Mouse (Mus musculus): ENCODE measurements around the gene Ccdc14. TPM values are rescaled to one million over a fixed set of nuclear protein-coding genes. Genes with fewer than 3 reads are reported as not detected.
"Not testable (repeated sequence)": the region's sequence is repeated elsewhere in the genome, so short reads cannot be mapped to it uniquely, and the experiment has no call there.

Gene Ccdc14
- polyA plus RNA-seq, 1 experiment from 2014 or later = 9.3 TPM

DNA sequence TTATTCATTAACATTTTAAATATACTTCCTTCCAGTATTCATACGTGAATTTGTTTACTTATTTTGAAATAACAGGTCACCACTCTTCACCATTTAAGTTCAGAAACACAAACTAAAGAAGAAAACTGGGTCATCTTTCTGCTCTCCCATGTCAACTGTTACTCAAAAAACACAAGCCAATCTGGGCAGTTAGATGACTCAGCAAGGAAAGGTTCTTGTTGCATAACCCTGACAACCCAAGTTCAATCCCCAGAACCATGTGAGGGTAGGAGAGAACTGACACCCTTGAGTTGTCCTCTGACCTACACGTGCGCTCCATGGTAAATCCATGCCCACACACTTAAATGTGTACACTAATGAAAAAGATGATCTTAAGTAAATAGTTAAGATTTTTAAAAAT lies 34.7 kb downstream of the Ccdc14 start:
- Histone ChIP-seq H3K27me3 (no peaks in the 10 kb centered on the region), H3K27ac (no peak overlapping the region), H3K9ac (no peak overlapping the region), H3K36me3 (peaks cover 34% of the 10 kb centered on the region), H3K9me3 (no peaks in the 10 kb centered on the region), H3K4me2 (no peak overlapping the region), H3K4me1 (no peaks in the 10 kb centered on the region), H3K4me3 (no peak overlapping the region)
- whole genome bisulfite sequencing = 80% methylated on average over 3 of the region's 3 CpGs
- ATAC-seq (ENCODE audit: borderline replicate concordance, extremely low read depth, low FRiP score, low TSS enrichment) = no peak

DNA sequence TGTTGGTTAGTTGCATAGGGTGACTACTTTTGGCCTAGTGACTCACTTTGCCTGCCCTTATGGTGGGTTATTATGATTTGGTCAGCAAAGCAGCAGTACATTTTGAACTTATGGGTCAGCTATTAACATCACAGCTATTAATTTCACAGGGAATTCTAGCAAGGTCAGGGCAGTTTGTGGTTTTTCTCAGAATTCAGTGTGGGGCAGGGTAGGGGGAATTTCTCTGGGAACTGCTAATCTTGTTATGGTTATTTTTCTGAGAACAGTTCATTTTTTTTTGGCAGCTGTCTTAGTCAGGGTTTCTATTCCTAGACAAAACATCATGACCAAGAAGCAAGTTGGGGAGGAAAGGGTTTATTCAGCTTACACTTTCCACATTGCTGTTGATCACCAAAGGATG lies 38.2 kb downstream of the Ccdc14 start:
- not testable (repeated sequence) for H3K4me3 ChIP-seq; H3K9ac ChIP-seq; H3K4me2 ChIP-seq; H3K27ac ChIP-seq; H3K9me3 ChIP-seq; ATAC-seq (ENCODE audit: borderline replicate concordance, extremely low read depth, low FRiP score, low TSS enrichment); H3K4me1 ChIP-seq; H3K27me3 ChIP-seq
- H3K36me3 ChIP-seq = peaks cover 17% of the 10 kb centered on the region; the same call in 1 of the 2 replicates

DNA sequence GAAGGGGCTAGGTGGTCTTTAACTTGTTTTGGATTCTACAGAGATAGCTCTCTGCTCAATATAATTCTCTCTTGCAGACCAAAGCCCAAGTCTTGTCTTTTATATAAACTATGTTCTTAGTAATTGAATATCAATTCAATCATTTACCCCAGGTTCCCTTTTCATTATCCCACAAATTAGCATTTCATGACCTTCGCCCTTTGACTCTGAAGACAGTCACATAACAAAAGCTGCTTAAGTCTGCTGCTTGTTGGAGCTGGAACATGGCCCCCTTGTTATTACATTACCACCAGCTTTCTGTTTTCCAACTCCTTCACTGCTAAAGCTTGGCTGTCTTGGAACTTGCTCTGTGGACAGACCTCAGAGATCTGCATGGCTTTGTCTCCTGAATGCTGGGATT lies 39.0 kb downstream of the Ccdc14 start:
- ATAC-seq (ENCODE audit: borderline replicate concordance, extremely low read depth, low FRiP score, low TSS enrichment) = no peak
- H3K27me3 ChIP-seq = no peaks in the 10 kb centered on the region
- no peaks in the 10 kb centered on the region for H3K4me1 ChIP-seq
- WGBS = 91% methylated on average over 1 of the region's 1 CpGs
- no peak overlapping the region for H3K27ac ChIP-seq
- no peaks in the 10 kb centered on the region for H3K9me3 ChIP-seq
- no peak overlapping the region for H3K4me3 ChIP-seq
- no peak overlapping the region for H3K9ac ChIP-seq
- peaks cover 12% of the 10 kb centered on the region; the same call in 1 of the 2 replicates for H3K36me3 ChIP-seq
- H3K4me2 ChIP-seq = no peak overlapping the region

DNA sequence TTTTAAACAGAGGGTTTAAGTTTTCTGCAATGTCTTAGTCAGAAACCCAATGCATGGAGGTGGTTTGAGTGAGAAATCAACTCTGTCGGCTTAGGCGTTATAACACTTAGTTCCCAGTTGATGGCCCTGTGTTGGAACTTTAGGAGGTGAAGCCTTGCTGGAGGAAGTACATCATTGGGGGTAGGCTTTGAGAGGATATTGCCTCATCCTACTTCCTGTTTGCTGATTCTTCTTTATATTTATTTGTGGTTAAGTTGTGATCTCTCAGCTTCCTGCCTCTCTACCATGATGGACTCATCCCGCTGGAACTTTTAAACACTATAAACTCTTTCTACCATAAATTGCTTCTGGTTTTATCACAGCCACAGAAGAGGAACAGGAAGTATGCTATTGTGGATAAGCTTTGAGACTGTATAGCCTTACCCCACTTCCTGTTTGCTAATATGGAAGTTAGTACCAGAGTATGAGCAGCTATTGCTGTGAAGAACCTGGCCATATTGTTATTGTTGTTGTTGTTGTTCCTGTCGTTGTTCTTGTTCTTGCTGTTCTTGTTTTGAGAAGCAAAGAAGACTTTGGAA lies 48.3 kb downstream of the Ccdc14 start:
- WGBS = 83% methylated on average over 4 of the region's 4 CpGs
- no peak overlapping the region for H3K27ac ChIP-seq
- H3K4me1 ChIP-seq = no peaks in the 10 kb centered on the region
- H3K9ac ChIP-seq = no peak overlapping the region
- H3K4me2 ChIP-seq = no peak overlapping the region
- H3K36me3 ChIP-seq = no peaks in the 10 kb centered on the region
- H3K9me3 ChIP-seq = no peaks in the 10 kb centered on the region
- H3K4me3 ChIP-seq = no peak overlapping the region
- no peaks in the 10 kb centered on the region for H3K27me3 ChIP-seq
- ATAC-seq (ENCODE audit: borderline replicate concordance, extremely low read depth, low FRiP score, low TSS enrichment) = no peak

DNA sequence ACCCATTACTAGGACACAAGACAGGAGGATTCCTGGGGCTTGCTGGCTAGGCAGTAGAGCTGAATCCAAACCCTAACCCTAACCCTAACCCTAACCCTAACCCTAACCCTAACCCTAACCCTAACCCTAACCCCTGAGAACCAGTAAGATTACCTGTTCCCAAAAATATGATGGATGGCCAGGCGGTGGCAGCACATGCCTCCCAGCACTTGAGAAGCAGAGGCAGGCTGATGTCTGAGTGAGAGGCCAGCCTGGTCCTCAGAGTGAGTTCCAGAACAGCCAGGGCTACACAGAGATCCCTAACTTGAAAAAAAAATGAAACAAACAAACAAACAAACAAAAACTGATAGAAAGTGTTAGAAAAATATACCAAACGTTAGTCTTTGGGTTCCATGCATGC lies 52.5 kb downstream of the Ccdc14 start:
- no peak overlapping the region for H3K4me2 ChIP-seq
- H3K27me3 ChIP-seq = 0 out of 2 replicates have a peak, but pooled peaks cover 6% of the 10 kb centered on the region
- WGBS = 39% methylated on average over 2 of the region's 2 CpGs
- no peak overlapping the region for H3K9ac ChIP-seq
- no peak overlapping the region for H3K4me3 ChIP-seq
- H3K36me3 ChIP-seq = no peaks in the 10 kb centered on the region
- H3K27ac ChIP-seq = no peak overlapping the region
- no peaks in the 10 kb centered on the region for H3K9me3 ChIP-seq
- peaks cover 19% of the 10 kb centered on the region for H3K4me1 ChIP-seq
- ATAC-seq (ENCODE audit: borderline replicate concordance, extremely low read depth, low FRiP score, low TSS enrichment) = no peak

DNA sequence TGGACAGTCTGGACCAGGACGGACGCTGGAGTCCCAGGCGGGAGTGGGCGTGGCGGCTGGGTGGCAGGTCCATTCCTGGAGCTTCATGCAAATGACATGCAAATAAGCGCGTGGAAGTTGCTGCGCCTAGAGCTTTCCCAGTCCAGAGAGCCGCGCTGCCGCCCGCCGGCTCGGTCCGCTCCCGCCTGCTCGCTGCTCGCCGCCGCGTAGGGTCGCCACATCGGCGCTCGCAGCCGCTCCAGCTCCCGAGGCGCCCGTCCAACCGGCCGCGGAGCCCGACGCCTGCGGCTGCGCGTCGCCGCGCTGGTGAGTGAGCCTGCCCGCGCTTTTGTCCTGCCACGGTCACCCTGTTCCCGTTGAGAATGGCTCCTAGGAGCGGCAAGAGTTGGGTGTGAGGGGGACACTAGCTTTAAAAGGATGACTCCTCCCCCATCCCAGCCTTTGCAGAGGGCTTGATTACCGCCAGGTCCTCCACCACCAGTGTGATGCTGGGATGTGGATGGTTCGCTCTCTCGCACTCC lies 54.7 kb downstream of the Ccdc14 start, which contains the start of gene Mylk:
TSS of gene Mylk (plus strand) at position 146 of the 521 bp plus-strand sequence.
- Histone ChIP-seq H3K9ac (peak within 1 kb of the TSS; percentile 40), H3K27ac (no peak within 1 kb of the TSS), H3K4me1 (peaks cover 25% of the 10 kb centered on the region), H3K36me3 (no peaks in the 10 kb centered on the region), H3K4me2 (peak within 1 kb of the TSS; percentile 69), H3K27me3 (0 out of 2 replicates have a peak, but pooled peaks cover 6% of the 10 kb centered on the region), H3K9me3 (no peaks in the 10 kb centered on the region), H3K4me3 (peak within 1 kb of the TSS; percentile 49)
- 1% methylated on average over 48 of the region's 48 CpGs for WGBS
- ATAC-seq (ENCODE audit: borderline replicate concordance, extremely low read depth, low FRiP score, low TSS enrichment) = peak; percentile 91

DNA sequence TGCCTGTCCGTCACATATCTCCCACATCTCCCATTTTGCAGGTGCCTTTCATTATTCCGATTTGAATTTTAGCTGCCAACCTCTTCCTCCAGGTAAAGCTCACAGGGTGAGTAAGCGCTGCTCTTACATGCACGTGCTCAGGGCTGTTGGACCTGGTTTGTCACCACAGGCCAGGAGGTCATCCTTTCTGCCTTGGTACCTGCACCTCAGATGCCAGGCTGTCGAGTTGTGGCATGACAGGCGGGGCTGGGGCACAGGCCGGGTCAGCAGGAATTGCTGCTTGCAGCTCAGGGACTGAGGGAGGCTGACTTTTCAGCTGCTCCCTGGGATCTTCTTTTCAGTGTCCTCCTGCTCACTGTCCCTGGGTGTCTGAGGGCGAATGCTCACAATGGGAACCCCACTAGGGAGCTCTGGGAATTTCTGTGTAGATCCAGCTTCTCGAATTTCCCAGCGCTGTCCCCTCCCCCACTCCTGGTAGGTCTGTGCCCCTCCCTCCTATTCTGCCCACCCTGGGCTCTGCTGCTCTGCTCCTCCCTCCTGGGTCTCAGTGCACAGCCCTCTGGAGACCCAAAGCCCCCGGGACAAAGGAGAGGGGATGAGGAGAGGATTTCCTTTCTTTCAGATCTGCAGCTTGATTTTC lies 57.8 kb downstream of the Ccdc14 start:
- no peak for ATAC-seq (ENCODE audit: borderline replicate concordance, extremely low read depth, low FRiP score, low TSS enrichment)
- Histone ChIP-seq H3K4me3 (no peak overlapping the region), H3K9ac (no peak overlapping the region), H3K4me2 (no peak overlapping the region), H3K9me3 (no peaks in the 10 kb centered on the region), H3K27me3 (0 out of 2 replicates have a peak, but pooled peaks cover 6% of the 10 kb centered on the region), H3K27ac (no peak overlapping the region), H3K36me3 (no peaks in the 10 kb centered on the region), H3K4me1 (peaks cover 25% of the 10 kb centered on the region)
- WGBS = 36% methylated on average over 11 of the region's 11 CpGs

DNA sequence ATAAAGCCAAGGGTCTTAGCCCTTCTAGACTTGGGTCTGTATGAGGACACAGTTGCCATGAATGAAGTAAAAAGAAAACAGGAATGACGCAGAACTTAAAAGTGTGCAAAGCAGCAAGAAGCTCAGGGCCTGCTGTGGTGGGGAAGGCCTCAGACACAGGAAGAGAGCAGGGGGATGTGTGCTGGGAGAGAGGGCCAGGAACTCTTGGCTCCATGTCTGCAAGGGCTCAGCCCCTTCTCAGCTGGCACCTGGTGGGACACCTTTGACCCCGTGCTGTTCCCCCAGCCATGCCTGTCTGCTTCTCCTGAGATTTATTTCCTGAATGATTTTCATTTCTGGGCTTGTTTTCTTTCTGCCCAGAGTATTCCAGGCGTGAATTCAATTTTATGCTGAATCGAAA lies 59.1 kb downstream of the Ccdc14 start:
- 74% methylated on average over 4 of the region's 4 CpGs for WGBS
- H3K27me3 ChIP-seq = no peaks in the 10 kb centered on the region
- ATAC-seq (ENCODE audit: borderline replicate concordance, extremely low read depth, low FRiP score, low TSS enrichment) = no peak
- H3K9me3 ChIP-seq = no peaks in the 10 kb centered on the region
- H3K36me3 ChIP-seq = no peaks in the 10 kb centered on the region
- peaks cover 25% of the 10 kb centered on the region for H3K4me1 ChIP-seq
- no peak overlapping the region for H3K27ac ChIP-seq
- H3K4me3 ChIP-seq = no peak overlapping the region
- no peak overlapping the region for H3K9ac ChIP-seq
- H3K4me2 ChIP-seq = no peak overlapping the region

DNA sequence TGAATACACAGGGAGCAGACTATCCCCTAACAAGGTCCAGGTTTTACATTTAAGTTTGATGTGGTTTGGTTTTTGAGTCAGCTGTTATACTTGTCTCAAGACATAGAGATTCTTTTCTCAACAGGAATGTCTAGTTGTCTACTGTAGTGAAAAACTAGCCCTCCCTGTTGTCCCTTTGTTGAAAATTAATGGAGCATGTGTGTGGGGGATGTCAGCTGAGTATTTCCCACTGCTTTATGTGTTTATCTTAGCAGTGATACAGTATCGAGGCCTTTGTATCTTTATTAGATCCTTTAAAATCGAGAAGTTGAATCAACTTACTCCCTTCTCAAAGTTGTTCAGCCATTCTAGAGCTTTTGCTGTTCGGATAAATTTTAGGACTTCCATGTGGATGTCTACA lies 61.6 kb downstream of the Ccdc14 start:
- H3K9me3 ChIP-seq = no peaks in the 10 kb centered on the region
- H3K4me1 ChIP-seq = 0 out of 2 replicates have a peak, but pooled peaks cover 9% of the 10 kb centered on the region
- 63% methylated on average over 3 of the region's 3 CpGs for WGBS
- no peak overlapping the region for H3K4me2 ChIP-seq
- H3K9ac ChIP-seq = no peak overlapping the region
- H3K27me3 ChIP-seq = no peaks in the 10 kb centered on the region
- ATAC-seq (ENCODE audit: borderline replicate concordance, extremely low read depth, low FRiP score, low TSS enrichment) = no peak
- no peak overlapping the region for H3K27ac ChIP-seq
- H3K36me3 ChIP-seq = no peaks in the 10 kb centered on the region
- no peak overlapping the region for H3K4me3 ChIP-seq

DNA sequence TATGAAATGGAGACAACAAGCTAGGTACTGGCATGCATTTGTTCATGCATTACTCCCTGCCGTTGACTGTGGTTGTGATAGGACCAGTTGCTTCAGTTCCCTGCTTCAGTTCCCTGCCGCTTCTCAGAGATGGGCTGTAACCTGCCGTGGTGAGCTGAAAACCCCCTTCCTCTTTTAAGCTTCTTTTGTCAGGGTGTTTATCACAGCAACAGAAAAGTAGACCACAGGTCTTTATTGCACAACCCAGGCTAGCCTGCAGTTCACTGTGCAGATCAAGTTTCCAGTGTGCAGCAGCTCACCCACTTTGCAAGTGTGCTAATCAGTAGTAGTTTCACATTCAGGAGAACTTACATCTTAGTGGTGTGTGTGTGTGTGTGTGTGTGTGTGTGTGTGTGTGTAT lies 62.6 kb downstream of the Ccdc14 start:
- no peak overlapping the region for H3K27ac ChIP-seq
- H3K4me1 ChIP-seq = 0 out of 2 replicates have a peak, but pooled peaks cover 5% of the 10 kb centered on the region
- no peaks in the 10 kb centered on the region for H3K27me3 ChIP-seq
- H3K4me2 ChIP-seq = no peak overlapping the region
- 87% methylated on average over 3 of the region's 3 CpGs for WGBS
- no peak overlapping the region for H3K4me3 ChIP-seq
- no peaks in the 10 kb centered on the region for H3K36me3 ChIP-seq
- H3K9ac ChIP-seq = no peak overlapping the region
- H3K9me3 ChIP-seq = no peaks in the 10 kb centered on the region
- no peak for ATAC-seq (ENCODE audit: borderline replicate concordance, extremely low read depth, low FRiP score, low TSS enrichment)

DNA sequence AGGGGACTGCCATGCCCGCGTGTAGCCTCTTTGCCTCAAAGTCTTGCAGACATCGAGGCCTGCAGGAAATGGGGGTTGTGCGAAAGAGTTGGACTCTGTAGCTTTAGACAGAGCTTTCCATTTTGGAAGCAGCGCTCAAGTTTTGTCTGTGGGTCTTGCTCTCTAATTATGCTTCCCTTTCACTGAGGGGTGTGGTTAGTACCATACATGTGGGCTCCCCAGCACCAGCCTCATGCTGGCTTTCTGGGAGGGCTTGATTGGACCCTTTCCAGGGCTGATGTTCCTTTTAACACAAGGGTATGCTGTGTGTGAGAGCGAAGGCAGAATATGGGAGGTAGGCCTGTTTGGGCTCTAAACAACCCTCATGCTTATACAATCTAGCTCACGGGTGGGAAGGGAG lies 66.6 kb downstream of the Ccdc14 start:
- no peak overlapping the region for H3K27ac ChIP-seq
- H3K9me3 ChIP-seq = no peaks in the 10 kb centered on the region
- no peaks in the 10 kb centered on the region for H3K27me3 ChIP-seq
- no peak for ATAC-seq (ENCODE audit: borderline replicate concordance, extremely low read depth, low FRiP score, low TSS enrichment)
- H3K4me2 ChIP-seq = no peak overlapping the region
- H3K9ac ChIP-seq = no peak overlapping the region
- H3K36me3 ChIP-seq = no peaks in the 10 kb centered on the region
- no peak overlapping the region for H3K4me3 ChIP-seq
- WGBS = 77% methylated on average over 7 of the region's 7 CpGs
- H3K4me1 ChIP-seq = no peaks in the 10 kb centered on the region

DNA sequence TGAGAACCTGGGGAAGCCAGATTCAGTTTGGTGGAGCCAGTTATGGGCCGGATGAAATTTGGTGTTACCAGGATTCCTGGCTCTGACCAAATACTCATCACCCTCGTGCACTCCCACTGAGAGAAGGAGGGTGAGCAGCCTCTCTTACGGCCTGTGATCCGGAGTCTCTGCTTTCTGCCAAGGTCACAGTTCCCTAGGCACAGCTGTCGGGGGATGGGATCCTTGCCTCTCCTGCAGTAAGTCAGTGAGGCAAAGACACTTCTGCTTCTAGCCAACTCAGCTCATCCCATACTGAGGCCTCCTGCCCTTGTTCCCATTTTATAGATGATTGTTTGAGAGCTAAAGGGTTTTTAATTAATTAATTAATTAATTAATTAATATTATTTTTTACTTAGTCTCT lies 67.8 kb downstream of the Ccdc14 start:
- no peak overlapping the region for H3K27ac ChIP-seq
- ATAC-seq (ENCODE audit: borderline replicate concordance, extremely low read depth, low FRiP score, low TSS enrichment) = no peak
- H3K4me1 ChIP-seq = no peaks in the 10 kb centered on the region
- H3K4me3 ChIP-seq = no peak overlapping the region
- H3K36me3 ChIP-seq = no peaks in the 10 kb centered on the region
- no peak overlapping the region for H3K9ac ChIP-seq
- 53% methylated on average over 5 of the region's 5 CpGs for WGBS
- no peaks in the 10 kb centered on the region for H3K9me3 ChIP-seq
- no peak overlapping the region for H3K4me2 ChIP-seq
- no peaks in the 10 kb centered on the region for H3K27me3 ChIP-seq

Data from lung, embryonic 15.5 days (tissue).